Mouse (Mus musculus) liver, adult 2 months (tissue): Measurements from ENCODE around the gene Bach2. TPM values are rescaled to one million over a fixed set of nuclear protein-coding genes. Genes with fewer than 3 reads are reported as not detected.

Source experiments
- DNase-seq: peaks from one replicate; pipeline ENCODE4 v3.0.0-alpha.2; 2011; ENCODE audit warnings: low read depth, low spot score; ENCODE audit errors: extremely low read depth
- H3K27ac ChIP-seq: fragments of 200-500 bp; replicated peaks from 2 replicates; pipeline ENCODE4 v1.5.1; 2012; ENCODE audit warnings: low read depth, mild to moderate bottlenecking, control low read depth, inconsistent platforms, low read length; ENCODE audit not compliant: insufficient read depth
- H3K27me3 ChIP-seq: fragments of 200-500 bp; 2 replicates; pipeline ENCODE4 v1.6.1; 2012; ENCODE audit warnings: mild to moderate bottlenecking, moderate library complexity, low read length, inconsistent platforms; ENCODE audit not compliant: control insufficient read depth, insufficient read depth
- H3K36me3 ChIP-seq: fragments of 200-500 bp; 2 replicates; pipeline ENCODE4 v1.6.1; 2012; ENCODE audit warnings: low read length, inconsistent platforms; ENCODE audit not compliant: control insufficient read depth, insufficient read depth
- H3K4me1 ChIP-seq: fragments of 200-500 bp; 2 replicates; pipeline ENCODE4 v1.6.1; 2011; ENCODE audit warnings: low read length; ENCODE audit not compliant: control insufficient read depth, insufficient read depth
- H3K4me3 ChIP-seq: fragments of 200-500 bp; 2 replicates; pipeline ENCODE4 v1.5.1; 2011; ENCODE audit warnings: low read depth, mild to moderate bottlenecking, control low read depth, low read length, moderate library complexity; ENCODE audit not compliant: insufficient read depth
- H3K79me2 ChIP-seq: fragments of 200-500 bp; 2 replicates; pipeline ENCODE4 v1.6.1; 2012; ENCODE audit warnings: inconsistent platforms, mild to moderate bottlenecking, low read length, moderate library complexity; ENCODE audit not compliant: control insufficient read depth, insufficient read depth
- H3K9ac ChIP-seq: fragments of 200-500 bp; 2 replicates; pipeline ENCODE4 v1.6.1; 2012; ENCODE audit warnings: low read depth, mild to moderate bottlenecking, control low read depth, inconsistent platforms, low read length
- CTCF ChIP-seq: fragments of 200-500 bp; IDR thresholded peaks from 2 replicates; pipeline ENCODE4 v1.5.1; 2011; ENCODE audit warnings: low read depth, low read length, control low read depth
- POLR2A ChIP-seq: fragments of 200-500 bp; IDR thresholded peaks from 2 replicates; pipeline ENCODE4 v1.6.1; 2011; ENCODE audit warnings: low read length, control low read depth; ENCODE audit not compliant: insufficient read depth; ENCODE audit errors: extremely low read depth
- WGBS: fragments of 180-500 bp; shearing (Covaris S2); methylation state at CpG from one replicate; pipeline ENCODE4 v1.1.7; 2018; 5-methylcytosine and 5-hydroxymethylcytosine counted together
- polyA plus RNA-seq: library from polyadenylated mRNA; depleted of rRNA; stranded (reverse); fragments of >200 nt; gene quantifications from 2 replicates; pipeline ENCODE4 v1.2.3, GENCODE M21; 2012
- total RNA-seq: library from RNA; depleted of rRNA; stranded (reverse); fragments of >200 nt; gene quantifications from 2 replicates; pipeline ENCODE4 v1.2.3, GENCODE M21; 2014

Bach2 gene
- total and polyA plus RNA-seq, 2 experiments = 2.1 to 6.0 TPM

DNA sequence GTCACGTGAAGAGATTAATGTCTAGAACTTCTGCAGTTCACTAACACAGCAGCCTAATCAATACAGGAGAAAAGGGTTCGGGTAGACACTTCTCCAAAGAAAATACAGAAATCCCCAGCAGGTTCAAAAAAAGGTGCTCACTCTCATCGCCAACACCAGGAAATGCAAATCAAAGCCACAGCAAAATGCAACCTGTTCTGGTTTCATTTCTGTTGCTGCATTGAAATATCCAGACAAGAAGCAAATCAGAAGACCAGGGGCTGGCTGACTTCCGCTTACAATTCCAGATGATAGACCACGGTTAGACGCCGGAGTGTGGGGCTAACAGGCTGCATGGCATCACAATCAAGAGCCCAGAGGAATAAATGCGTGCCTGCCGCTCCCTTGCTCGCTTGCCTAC is 9.3 kb upstream of the Bach2 start:
- Histone ChIP-seq H3K4me3 (no peak overlapping the region), H3K79me2 (no peaks in the 10 kb centered on the region), H3K9ac (no peak overlapping the region), H3K4me1 (peaks cover 2% of the 10 kb centered on the region; the same call in 1 of the 2 replicates), H3K27me3 (no peaks in the 10 kb centered on the region), H3K36me3 (no peaks in the 10 kb centered on the region), H3K27ac (no peak overlapping the region)
- WGBS = 88% methylated on average over 10 of the region's 10 CpGs
- no peak for DNase-seq
- TF ChIP-seq POLR2A (no peak), CTCF (no peak)

GRCm38 (mm10) chr4:32231258-32232055 is 7.1 kb upstream of the Bach2 start:
- WGBS = 43% methylated on average over 11 of the region's 11 CpGs
- H3K27ac ChIP-seq = no peak overlapping the region
- H3K9ac ChIP-seq = no peak overlapping the region
- no peaks in the 10 kb centered on the region for H3K79me2 ChIP-seq
- H3K27me3 ChIP-seq = no peaks in the 10 kb centered on the region
- no peak overlapping the region for H3K4me3 ChIP-seq
- H3K4me1 ChIP-seq = peaks cover 4% of the 10 kb centered on the region; the same call in 1 of the 2 replicates
- TF ChIP-seq CTCF = no peak
- TF ChIP-seq POLR2A = no peak
- DNase-seq = peak; percentile 93
- H3K36me3 ChIP-seq = no peaks in the 10 kb centered on the region

- H3K4me1 ChIP-seq = peaks cover 10% of the 10 kb centered on the region
- no peak for DNase-seq
- no peak overlapping the region for H3K4me3 ChIP-seq
- 92% methylated on average over 16 of the region's 16 CpGs for WGBS
- H3K27ac ChIP-seq = no peak overlapping the region
- H3K9ac ChIP-seq = no peak overlapping the region
- no peaks in the 10 kb centered on the region for H3K79me2 ChIP-seq
- H3K36me3 ChIP-seq = no peaks in the 10 kb centered on the region
- no peaks in the 10 kb centered on the region for H3K27me3 ChIP-seq
- TF ChIP-seq CTCF (no peak), POLR2A (no peak)
These were observed 2.5 kb upstream of the Bach2 start for GRCm38 (mm10) chr4:32235920-32236705.

DNA sequence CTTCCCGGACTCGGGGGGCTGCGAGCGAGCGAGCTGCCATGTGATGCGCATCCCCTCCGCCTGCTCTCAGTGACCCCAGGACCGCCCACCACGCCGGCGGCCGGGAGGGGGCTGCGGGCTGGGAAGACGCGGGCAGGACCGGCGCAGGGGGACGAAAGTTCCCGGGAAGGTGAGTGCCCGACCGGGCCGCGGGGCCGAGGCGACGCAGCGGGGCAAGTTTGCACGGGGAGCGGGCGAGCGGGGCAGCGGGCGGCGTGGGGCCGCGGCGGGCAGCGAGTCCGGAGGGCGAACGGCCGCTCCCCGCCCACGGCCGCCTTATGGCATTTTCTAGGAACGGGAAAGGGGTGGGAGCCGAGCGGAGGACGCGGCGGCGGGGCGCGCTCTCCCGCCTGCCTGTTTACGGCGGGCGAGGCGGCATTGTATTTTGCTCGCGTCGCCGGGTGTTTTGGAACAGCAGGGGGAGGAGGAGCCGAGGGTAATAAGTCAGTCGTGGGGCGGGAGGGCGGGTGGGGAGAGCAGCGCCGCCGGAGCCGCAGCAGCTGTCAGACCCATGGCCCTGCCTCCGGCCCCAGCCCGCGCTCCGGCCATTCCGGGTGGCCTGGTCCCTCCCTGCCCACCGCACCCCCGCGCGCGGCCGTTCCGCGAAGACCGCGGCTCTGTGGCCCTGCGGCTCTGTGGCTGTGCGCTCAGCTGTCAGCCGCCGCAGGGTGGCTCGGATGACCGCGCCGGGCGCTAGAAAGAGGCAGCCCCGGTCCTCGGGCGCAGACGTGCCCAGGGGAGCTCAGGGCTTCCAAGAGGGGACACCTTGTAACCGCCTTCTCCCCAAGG is 531 bp downstream of the Bach2 start:
- TF ChIP-seq CTCF (no peak), POLR2A (0 out of 2 replicates have a peak, but pooled peaks have one; percentile 30)
- Histone ChIP-seq H3K4me3 (peak overlapping the region; percentile 79), H3K27ac (peak overlapping the region; percentile 95), H3K27me3 (no peaks in the 10 kb centered on the region), H3K4me1 (peaks cover 14% of the 10 kb centered on the region), H3K9ac (peak overlapping the region; percentile 96), H3K36me3 (no peaks in the 10 kb centered on the region), H3K79me2 (no peaks in the 10 kb centered on the region)
- DNase-seq = peak; percentile 67
- under 1% methylated on average over 97 of the region's 100 CpGs for WGBS

GRCm38 (mm10) chr4:32239749-32240131 is 1.1 kb downstream of the Bach2 start:
- Histone ChIP-seq H3K27me3 (no peaks in the 10 kb centered on the region), H3K4me1 (peaks cover 14% of the 10 kb centered on the region), H3K27ac (peak overlapping the region; percentile 95), H3K79me2 (no peaks in the 10 kb centered on the region), H3K4me3 (peak overlapping the region; percentile 79), H3K9ac (peak overlapping the region; percentile 96), H3K36me3 (no peaks in the 10 kb centered on the region)
- peak; percentile 48 for DNase-seq
- no peak for TF ChIP-seq POLR2A
- peak; percentile 37 for TF ChIP-seq CTCF
- under 1% methylated on average over 26 of the region's 26 CpGs for WGBS
